Mouse (Mus musculus) brain, embryonic 14.5 days (tissue): ENCODE results near the gene Cep162.

Experiments used
- CTCF ChIP-seq: fragments of 200-500 bp; IDR thresholded peaks from 2 replicates; pipeline ENCODE4 v1.5.1; 2012; ENCODE audit warnings: inconsistent platforms, mild to moderate bottlenecking, moderate library complexity, borderline replicate concordance; ENCODE audit not compliant: insufficient read depth, insufficient read length; ENCODE audit errors: extremely low read depth
- POLR2A ChIP-seq: fragments of 200-500 bp; IDR thresholded peaks from 2 replicates; pipeline ENCODE4 v1.6.1; 2012; ENCODE audit warnings: mild to moderate bottlenecking, inconsistent platforms, borderline replicate concordance; ENCODE audit not compliant: poor library complexity, insufficient read depth, insufficient read length, severe bottlenecking; ENCODE audit errors: extremely low read depth

GRCm38 (mm10) chr9:87255696-87256030, 327 bp upstream of the Cep162 start:
- TF ChIP-seq CTCF (peak; percentile 48; the same call in 1 of the 2 replicates), POLR2A (no peak)
